Mouse (Mus musculus) spleen, adult 18-20 months (tissue): ENCODE data around the gene Slc6a15.

Source experiments
- DNase-seq, 2 experiments: peaks; one replicate each; pipeline ENCODE4 v3.0.0; 2022; ENCODE audit warnings: mixed read lengths in 2 of 2

Slc6a15 gene

DNA sequence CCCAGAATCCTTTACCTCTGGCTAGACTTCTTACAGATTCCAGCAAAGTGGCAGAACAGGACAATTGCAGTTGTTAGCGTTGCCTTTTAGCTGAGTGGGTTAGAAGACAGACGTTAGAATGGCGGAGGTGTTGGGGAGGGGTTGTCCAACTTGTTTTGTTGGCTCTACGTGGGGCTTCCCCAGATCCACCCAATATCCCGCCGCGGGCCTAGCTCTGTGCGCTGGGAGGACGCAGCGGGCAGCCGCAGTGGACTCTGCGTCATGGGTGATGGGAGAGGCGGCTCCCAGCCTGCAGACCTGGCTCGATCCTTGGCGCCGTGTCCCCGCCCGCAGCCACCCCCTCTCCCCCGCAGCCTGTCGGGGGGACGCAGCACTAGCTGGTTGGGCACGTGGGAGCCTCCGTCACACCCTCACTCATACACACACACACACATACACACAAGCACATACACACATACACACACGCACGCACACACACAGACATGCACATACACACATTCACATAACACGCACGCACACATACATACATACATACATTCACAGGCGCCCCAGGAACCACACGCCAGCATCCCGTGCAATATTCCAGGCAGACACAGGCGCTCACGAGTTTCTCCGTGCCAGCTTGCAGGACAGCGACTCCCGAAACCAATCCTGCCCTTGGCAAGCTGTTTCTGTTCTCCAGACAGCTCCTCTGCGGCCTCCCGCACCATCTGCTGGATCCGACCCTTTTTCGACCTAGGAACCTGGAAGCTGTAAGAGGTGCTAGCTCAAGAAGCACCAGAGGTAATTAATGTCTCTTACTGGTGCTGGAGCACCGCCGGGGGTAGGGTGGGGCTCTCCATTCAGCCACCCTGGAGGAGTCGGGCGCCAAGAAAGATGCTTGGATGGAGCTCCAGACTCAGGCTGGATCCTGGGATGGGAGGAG, at the start of gene Slc6a15:
Slc6a15 (plus strand) TSS at position 413 of the 925 bp plus-strand sequence.
- DNase-seq, result no peak

DNA sequence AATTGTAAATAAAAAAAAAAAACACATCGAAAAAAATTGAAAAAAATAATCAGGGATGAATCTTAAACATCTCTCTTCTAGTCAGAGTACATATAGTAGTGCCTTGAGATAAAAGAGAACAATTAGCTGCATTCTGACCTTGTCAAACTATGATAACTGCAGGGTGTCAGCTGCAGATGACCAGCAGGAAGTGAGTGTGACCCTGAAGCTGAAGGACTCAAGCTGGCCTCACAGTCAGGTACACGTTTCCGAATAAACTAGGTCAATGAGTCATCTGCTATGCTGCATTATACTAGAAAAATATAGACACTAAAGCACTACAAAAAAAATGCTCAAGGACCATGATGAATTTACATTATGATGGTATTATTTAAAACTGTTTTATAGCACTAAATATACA, 45.6 kb upstream of the Slc6a15 start:
- no peak for DNase-seq

DNA sequence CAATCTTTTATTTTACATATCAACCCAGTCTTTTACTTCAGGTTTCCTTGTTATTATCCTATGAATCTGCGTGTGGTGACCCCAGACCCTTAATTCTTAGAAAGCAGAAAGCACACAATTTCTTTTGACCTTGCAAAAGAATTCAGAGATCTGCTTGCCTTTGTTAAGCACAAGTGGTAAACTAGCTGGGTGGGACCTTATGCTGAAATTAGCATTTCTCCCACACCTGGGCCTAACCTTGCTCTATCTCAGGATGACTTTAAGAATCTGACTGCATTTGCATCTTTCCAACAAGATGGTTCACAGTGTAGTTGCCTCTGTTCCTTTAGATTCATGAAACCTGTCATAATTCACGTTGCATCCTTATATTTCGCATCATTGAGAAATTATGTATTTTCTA, 44.2 kb upstream of the Slc6a15 start:
- DNase-seq, result no peak

DNA sequence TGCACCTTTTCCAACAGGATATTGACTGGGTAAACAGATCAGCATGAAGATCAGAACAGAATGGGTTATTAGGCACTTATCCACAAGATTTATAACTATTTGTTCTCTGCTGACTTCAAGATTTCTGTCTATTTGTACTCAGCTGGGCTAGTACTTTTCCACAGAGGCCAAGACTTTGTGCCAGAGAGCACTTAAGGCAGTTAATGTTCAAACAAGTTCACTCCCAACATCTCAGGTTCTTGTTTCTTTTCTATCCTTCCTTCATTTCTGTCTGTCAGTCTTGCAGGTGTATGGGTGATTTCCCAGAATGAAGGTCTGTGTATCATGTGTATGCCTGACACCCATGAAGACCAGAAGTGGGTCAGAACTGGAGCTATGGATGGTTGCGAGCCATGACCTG, 33.3 kb upstream of the Slc6a15 start:
- no peak for DNase-seq

DNA sequence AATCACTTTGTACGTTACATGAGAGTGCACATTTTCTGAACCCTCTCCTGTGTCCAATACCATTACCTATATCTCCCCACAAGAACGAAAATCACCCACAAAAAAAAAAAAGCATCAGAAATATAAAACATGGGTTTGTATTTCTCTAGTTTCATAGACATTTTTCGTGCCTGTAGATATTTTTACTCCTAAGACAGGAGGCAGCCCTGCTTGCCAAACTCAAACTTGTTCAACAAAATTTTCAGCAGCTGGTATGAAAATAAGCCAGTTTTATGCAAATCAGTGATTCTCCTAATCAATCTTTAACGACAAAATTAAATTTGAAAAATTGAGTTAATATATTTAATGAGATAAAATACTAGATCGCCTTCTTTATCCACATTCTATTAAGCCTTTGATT, 27.7 kb upstream of the Slc6a15 start:
- DNase-seq, result no peak

DNA sequence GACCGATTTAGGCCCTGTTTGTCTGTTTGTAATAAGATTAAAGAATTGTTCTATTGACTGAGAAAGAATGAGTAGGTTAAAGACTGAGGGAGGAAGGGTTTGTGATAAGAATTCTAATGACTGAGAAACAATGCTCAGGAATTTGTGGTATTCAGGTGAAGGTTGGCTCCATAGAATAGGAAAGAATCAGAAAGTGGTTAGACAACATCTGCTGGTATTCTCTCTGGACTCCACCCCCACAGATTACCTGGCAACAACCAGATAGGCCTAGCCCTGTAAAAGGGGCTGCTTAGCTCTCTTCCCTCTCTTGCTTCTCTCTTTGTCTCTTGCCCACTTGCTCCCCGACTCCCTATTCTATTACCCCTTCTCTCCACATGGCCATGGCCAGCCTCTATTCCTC, 20.8 kb upstream of the Slc6a15 start:
- DNase-seq, result no peak

DNA sequence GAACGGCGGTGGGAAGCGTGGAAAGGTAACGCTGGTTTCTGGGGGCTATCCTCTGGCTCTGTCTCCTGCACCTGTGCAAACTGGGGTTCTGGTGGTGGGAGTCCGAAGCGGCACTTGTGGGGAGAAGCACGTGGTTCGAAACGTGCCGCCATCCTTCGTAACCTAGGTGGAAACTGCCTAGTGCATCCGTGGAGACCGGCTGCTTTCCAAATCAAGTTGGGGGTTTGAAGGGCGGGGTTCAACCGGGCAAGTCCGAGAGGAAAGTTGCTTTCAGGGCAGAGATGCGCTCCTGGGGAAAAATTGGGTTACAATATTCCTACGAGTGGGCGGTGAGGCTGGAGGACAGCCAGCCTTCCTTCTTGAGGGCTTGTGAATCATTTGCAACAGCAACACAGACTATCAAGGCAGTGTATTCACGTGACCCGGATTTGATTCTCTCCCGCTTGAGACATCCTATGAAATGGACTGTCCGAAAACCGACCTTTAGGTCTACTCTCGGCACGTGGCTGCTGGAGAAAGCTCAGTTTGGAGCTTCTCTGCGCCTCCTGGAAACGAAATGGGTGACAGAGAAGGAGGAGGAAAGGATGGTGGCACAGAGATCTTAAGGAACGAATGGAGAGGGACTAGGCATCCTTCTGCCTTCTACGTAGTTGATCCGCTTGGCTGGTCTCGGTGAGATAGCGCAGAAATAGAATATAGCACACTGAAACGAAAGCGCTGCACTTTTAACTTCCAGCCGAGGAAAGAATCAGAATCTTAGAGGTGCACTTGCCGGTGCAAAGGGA, 905 bp downstream of the Slc6a15 start:
- DNase-seq, result no peak

DNA sequence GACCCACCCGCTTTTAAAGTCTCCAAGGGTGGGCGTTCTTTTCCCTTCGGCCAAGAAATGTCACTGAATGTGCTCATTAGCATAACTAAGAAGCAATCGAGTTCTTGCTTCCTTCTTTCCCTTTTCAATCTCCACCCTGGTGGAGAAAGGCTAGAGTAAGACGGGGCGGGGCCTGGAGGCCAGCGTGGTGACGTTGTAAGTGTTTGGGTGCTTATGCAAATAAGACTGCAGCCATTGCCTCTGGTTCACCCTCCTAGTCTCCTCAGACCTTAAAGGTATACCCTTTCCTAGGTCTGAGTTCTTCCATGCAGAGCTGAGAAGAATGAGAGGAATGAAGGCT, 1.5 kb downstream of the Slc6a15 start:
- no peak for DNase-seq

DNA sequence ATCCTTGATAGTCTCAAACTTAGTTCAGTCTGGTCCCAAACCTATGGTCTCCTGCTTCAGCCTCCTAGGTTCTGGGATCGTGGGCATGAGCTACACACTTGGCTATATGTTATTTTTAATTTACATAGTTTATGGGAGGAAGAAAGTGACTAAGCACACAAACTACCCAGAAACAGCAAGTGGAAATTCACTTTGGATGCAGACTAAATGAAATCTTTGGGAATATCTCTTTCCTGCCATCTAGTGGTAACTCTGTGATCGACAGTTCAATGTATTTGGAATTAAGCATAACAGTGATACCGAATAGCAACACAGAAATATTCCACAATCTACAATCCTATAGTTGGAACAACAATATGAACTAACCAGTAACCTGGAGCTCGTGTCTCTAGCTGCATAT, 34.6 kb downstream of the Slc6a15 start:
- DNase-seq, result no peak

DNA sequence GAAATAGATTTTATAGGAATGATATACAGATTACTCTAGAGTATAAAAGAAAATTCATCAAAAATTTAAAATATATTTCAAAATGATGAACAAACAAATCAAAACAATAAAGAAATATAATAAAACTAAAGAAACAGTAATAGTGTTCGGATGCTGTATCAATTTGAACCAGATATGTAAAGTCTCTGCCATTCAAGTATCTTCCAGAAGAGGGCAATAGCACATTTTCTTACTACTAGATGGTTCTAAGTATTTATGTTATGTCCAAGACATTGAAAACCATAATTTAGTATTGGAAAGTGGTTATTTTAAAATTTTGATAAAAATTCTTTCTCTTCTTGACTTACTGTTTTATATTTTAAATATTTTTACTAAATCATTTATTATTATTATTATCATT, 60.1 kb downstream of the Slc6a15 start:
- no peak for DNase-seq

DNA sequence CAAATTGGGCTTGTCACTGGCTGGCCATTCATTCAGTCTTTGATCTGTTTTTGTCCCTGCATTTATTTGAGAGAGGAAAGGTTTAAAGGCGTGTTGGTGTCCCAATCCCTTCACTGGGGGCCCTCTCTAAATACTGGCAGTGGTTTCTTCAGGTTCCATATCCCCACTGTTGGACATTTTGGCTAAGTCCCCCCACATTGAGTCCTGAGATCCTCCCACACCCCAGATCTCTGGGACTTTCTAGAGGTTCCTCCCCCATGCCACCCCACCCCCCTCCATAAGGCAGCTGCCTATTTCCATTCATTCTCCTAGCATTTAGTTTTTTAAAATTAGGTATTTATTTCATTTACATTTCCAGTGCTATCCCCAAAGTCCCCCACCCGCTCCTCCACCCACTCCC, 75.0 kb downstream of the Slc6a15 start:
- DNase-seq, result no peak

DNA sequence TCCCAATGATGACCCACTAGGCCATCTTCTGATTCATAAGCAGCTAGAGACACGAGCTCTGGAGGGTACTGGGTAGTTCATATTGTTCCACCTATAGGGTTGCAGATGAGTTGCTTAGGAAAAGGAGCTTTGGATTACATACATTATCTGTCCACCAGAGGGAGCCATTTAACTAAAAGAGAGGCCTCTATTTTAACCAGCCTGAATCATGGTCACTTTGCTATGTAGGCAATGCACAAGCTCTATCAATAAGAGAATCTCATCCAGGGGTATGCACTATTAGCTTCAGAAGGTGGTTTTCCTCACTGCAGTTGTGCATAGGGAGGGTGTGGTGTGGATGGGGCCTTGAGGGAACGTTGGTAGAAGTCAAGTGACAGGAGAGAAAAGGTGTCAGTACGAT, 75.5 kb downstream of the Slc6a15 start:
- DNase-seq, result no peak

DNA sequence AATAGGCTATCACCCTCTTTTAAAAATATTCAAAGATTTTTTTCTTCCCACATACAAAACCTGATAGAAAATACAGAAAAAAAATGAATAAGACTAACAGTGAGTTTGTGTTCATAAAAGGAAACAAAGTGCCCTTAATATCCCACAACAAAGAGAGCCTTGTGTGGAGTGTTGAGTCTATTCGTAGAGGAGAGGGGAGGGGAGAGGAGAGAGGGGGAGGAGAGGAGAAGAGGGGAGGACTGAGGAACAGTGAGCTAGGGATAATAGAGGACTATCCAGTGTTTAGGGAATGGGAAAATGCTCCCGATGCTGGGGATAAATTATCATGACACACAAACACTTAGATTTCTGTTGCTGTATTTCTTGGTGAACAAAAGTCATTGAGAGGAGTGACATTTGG, 80.8 kb downstream of the Slc6a15 start:
- no peak for DNase-seq

DNA sequence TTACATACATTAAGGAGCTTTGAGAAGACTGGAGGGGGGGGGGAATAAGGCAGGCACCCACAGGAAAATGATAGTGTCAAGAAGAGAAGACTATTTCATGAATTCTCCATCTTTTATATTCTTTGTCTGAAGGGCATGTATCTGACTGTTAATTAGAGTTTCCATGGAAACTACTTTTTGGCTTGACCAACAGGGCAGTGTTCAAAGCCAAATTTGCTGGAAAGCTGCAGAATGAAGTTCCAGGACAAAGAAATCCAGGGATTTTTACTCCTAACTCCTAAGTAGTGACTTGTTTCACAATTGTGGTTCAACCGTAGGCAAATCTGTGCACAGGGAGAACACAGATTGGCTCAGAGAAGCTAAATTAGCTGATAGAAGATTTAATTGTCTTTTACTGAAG, 90.3 kb downstream of the Slc6a15 start:
- DNase-seq, result no peak
